Mouse (Mus musculus): ENCODE data around the gene Ncln.
A peak's percentile ranks its signal among the peaks of the same experiment; 100 is the strongest.

Gene Ncln

GRCm38 (mm10) chr10:81510246-81510810 is 14.1 kb upstream of the Ncln start:
- no peak for DNase-seq

- no peak for DNase-seq
Measured at GRCm38 (mm10) chr10:81507691-81508489, 11.7 kb upstream of the Ncln start.

- DNase-seq: no peak
Measured at GRCm38 (mm10) chr10:81507095-81507494, 10.9 kb upstream of the Ncln start.

GRCm38 (mm10) chr10:81505016-81505664 is 8.9 kb upstream of the Ncln start:
- no peak for DNase-seq

- peak; percentile 95 to 98 for DNase-seq
Measured at GRCm38 (mm10) chr10:81502658-81503057, 6.5 kb upstream of the Ncln start.

GRCm38 (mm10) chr10:81501863-81502262 is 5.7 kb upstream of the Ncln start:
- no peak for DNase-seq

GRCm38 (mm10) chr10:81500032-81500431 is 3.8 kb upstream of the Ncln start, which contains the start of gene S1pr4:
Gene S1pr4 (minus strand): TSS chr10:81500132.
- DNase-seq: no peak

GRCm38 (mm10) chr10:81499250-81499901 is 3.2 kb upstream of the Ncln start:
- DNase-seq: no peak

- peak in 1 of 2 experiments; percentile 6 for DNase-seq
Measured at GRCm38 (mm10) chr10:81498316-81499249, 2.4 kb upstream of the Ncln start.

- DNase-seq: peak in 1 of 2 experiments; percentile 14
Measured at GRCm38 (mm10) chr10:81497401-81498270, 1.4 kb upstream of the Ncln start.

GRCm38 (mm10) chr10:81496969-81497368 is 777 bp upstream of the Ncln start:
- peak in 1 of 2 experiments; percentile 37 for DNase-seq

- no peak for DNase-seq
Measured at GRCm38 (mm10) chr10:81495616-81496263, 452 bp downstream of the Ncln start.

- peak in 1 of 2 experiments; percentile 41 for DNase-seq
Measured at GRCm38 (mm10) chr10:81495151-81495550, 1.0 kb downstream of the Ncln start.

GRCm38 (mm10) chr10:81494260-81495041 is 1.7 kb downstream of the Ncln start:
- DNase-seq: peak in 1 of 2 experiments; percentile 14

- peak in 1 of 2 experiments; percentile 29 for DNase-seq
Measured at GRCm38 (mm10) chr10:81493601-81494220, 2.5 kb downstream of the Ncln start.

- peak in 1 of 2 experiments; percentile 33 for DNase-seq
Measured at GRCm38 (mm10) chr10:81492606-81493240, 3.5 kb downstream of the Ncln start.

- peak in 1 of 2 experiments; percentile 10 for DNase-seq
Measured at GRCm38 (mm10) chr10:81491018-81491417, 5.2 kb downstream of the Ncln start.

GRCm38 (mm10) chr10:81489941-81490340 is 6.3 kb downstream of the Ncln start:
- peak in 1 of 2 experiments; percentile 4 for DNase-seq

All from cerebellum, postnatal 10 days (tissue).